Mouse (Mus musculus): ENCODE measurements around the gene Elavl1. TPM values are rescaled to one million over a fixed set of nuclear protein-coding genes. Genes with fewer than 3 reads are reported as not detected.

Elavl1 gene
- polyA plus RNA-seq, 1 experiment, result 55.7 TPM

- Histone ChIP-seq H3K27ac (ENCODE audit: insufficient read depth, low read depth, low read length) (peak within 1 kb of the TSS; percentile 51), H3K4me1 (ENCODE audit: control insufficient read depth, insufficient read depth, low read length) (peaks cover 18% of the 10 kb centered on the region), H3K4me3 (ENCODE audit: insufficient read depth, low read length) (peak within 1 kb of the TSS; percentile 98)
- TF ChIP-seq POLR2A (IDR thresholded peaks at IDR 0.05; ENCODE audit: borderline replicate concordance, low read depth, low read length), result no peak
- TF ChIP-seq CTCF (IDR thresholded peaks at IDR 0.05; ENCODE audit: low read depth, low read length), result no peak
Measured at GRCm38 (mm10) chr8:4252934-4253841, 72.0 kb downstream of the Elavl1 start, which contains the start of gene Snapc2. Snapc2 (plus strand) TSS chr8:4253080.

- peak overlapping the region; percentile 98 for H3K4me3 ChIP-seq (ENCODE audit: insufficient read depth, low read length)
- peaks cover 18% of the 10 kb centered on the region for H3K4me1 ChIP-seq (ENCODE audit: control insufficient read depth, insufficient read depth, low read length)
- no peak for TF ChIP-seq POLR2A (IDR thresholded peaks at IDR 0.05; ENCODE audit: borderline replicate concordance, low read depth, low read length)
- no peak for TF ChIP-seq CTCF (IDR thresholded peaks at IDR 0.05; ENCODE audit: low read depth, low read length)
- peak overlapping the region; percentile 18 for H3K27ac ChIP-seq (ENCODE audit: insufficient read depth, low read depth, low read length)
Measured at GRCm38 (mm10) chr8:4252116-4252760, 73.0 kb downstream of the Elavl1 start.

GRCm38 (mm10) chr8:4250306-4250970, 74.8 kb downstream of the Elavl1 start:
- Histone ChIP-seq H3K4me1 (ENCODE audit: control insufficient read depth, insufficient read depth, low read length) (peaks cover 18% of the 10 kb centered on the region), H3K27ac (ENCODE audit: insufficient read depth, low read depth, low read length) (no peak overlapping the region), H3K4me3 (ENCODE audit: insufficient read depth, low read length) (no peak overlapping the region)
- peak; percentile 84 for TF ChIP-seq CTCF (IDR thresholded peaks at IDR 0.05; ENCODE audit: low read depth, low read length)
- TF ChIP-seq POLR2A (IDR thresholded peaks at IDR 0.05; ENCODE audit: borderline replicate concordance, low read depth, low read length), result no peak

- Histone ChIP-seq H3K4me3 (ENCODE audit: insufficient read depth, low read length) (no peak overlapping the region), H3K27ac (ENCODE audit: insufficient read depth, low read depth, low read length) (no peak overlapping the region), H3K4me1 (ENCODE audit: control insufficient read depth, insufficient read depth, low read length) (peaks cover 18% of the 10 kb centered on the region)
- no peak for TF ChIP-seq CTCF (IDR thresholded peaks at IDR 0.05; ENCODE audit: low read depth, low read length)
- TF ChIP-seq POLR2A (IDR thresholded peaks at IDR 0.05; ENCODE audit: borderline replicate concordance, low read depth, low read length), result no peak
Measured at GRCm38 (mm10) chr8:4249213-4249612, 76.0 kb downstream of the Elavl1 start.

GRCm38 (mm10) chr8:4247951-4248540, 77.2 kb downstream of the Elavl1 start, which contains the start of gene Tgfbr3l:
Tgfbr3l (plus strand) TSS chr8:4248214.
- H3K4me3 ChIP-seq (ENCODE audit: insufficient read depth, low read length), result no peak within 1 kb of the TSS
- H3K27ac ChIP-seq (ENCODE audit: insufficient read depth, low read depth, low read length), result no peak within 1 kb of the TSS
- H3K4me1 ChIP-seq (ENCODE audit: control insufficient read depth, insufficient read depth, low read length), result peaks cover 13% of the 10 kb centered on the region
- TF ChIP-seq CTCF (IDR thresholded peaks at IDR 0.05; ENCODE audit: low read depth, low read length) (no peak), POLR2A (IDR thresholded peaks at IDR 0.05; ENCODE audit: borderline replicate concordance, low read depth, low read length) (no peak)

- TF ChIP-seq POLR2A (IDR thresholded peaks at IDR 0.05; ENCODE audit: borderline replicate concordance, low read depth, low read length) (no peak), CTCF (IDR thresholded peaks at IDR 0.05; ENCODE audit: low read depth, low read length) (no peak)
- H3K27ac ChIP-seq (ENCODE audit: insufficient read depth, low read depth, low read length), result no peak overlapping the region
- H3K4me1 ChIP-seq (ENCODE audit: control insufficient read depth, insufficient read depth, low read length), result peaks cover 9% of the 10 kb centered on the region
- H3K4me3 ChIP-seq (ENCODE audit: insufficient read depth, low read length), result no peak overlapping the region
Measured at GRCm38 (mm10) chr8:4247241-4247640, 78.0 kb downstream of the Elavl1 start.

- Histone ChIP-seq H3K4me1 (ENCODE audit: control insufficient read depth, insufficient read depth, low read length) (no peaks in the 10 kb centered on the region), H3K4me3 (ENCODE audit: insufficient read depth, low read length) (no peak overlapping the region), H3K27ac (ENCODE audit: insufficient read depth, low read depth, low read length) (no peak overlapping the region)
- TF ChIP-seq POLR2A (IDR thresholded peaks at IDR 0.05; ENCODE audit: borderline replicate concordance, low read depth, low read length), result no peak
- TF ChIP-seq CTCF (IDR thresholded peaks at IDR 0.05; ENCODE audit: low read depth, low read length), result no peak
Measured at GRCm38 (mm10) chr8:4245737-4246136, 79.5 kb downstream of the Elavl1 start.

GRCm38 (mm10) chr8:4245061-4245460, 80.2 kb downstream of the Elavl1 start:
- no peak overlapping the region for H3K4me3 ChIP-seq (ENCODE audit: insufficient read depth, low read length)
- TF ChIP-seq POLR2A (IDR thresholded peaks at IDR 0.05; ENCODE audit: borderline replicate concordance, low read depth, low read length) (no peak), CTCF (IDR thresholded peaks at IDR 0.05; ENCODE audit: low read depth, low read length) (no peak)
- H3K4me1 ChIP-seq (ENCODE audit: control insufficient read depth, insufficient read depth, low read length), result peaks cover 6% of the 10 kb centered on the region
- no peak overlapping the region for H3K27ac ChIP-seq (ENCODE audit: insufficient read depth, low read depth, low read length)

GRCm38 (mm10) chr8:4239193-4239890, 85.9 kb downstream of the Elavl1 start:
- H3K4me1 ChIP-seq (ENCODE audit: control insufficient read depth, insufficient read depth, low read length), result peaks cover 18% of the 10 kb centered on the region
- H3K27ac ChIP-seq (ENCODE audit: insufficient read depth, low read depth, low read length), result peak overlapping the region; percentile 22
- TF ChIP-seq CTCF (IDR thresholded peaks at IDR 0.05; ENCODE audit: low read depth, low read length) (no peak), POLR2A (IDR thresholded peaks at IDR 0.05; ENCODE audit: borderline replicate concordance, low read depth, low read length) (no peak)
- peak overlapping the region; percentile 65 for H3K4me3 ChIP-seq (ENCODE audit: insufficient read depth, low read length)
